Mouse (Mus musculus) bone marrow macrophage, adult 2 months (primary cell): ENCODE measurements at regions not wholly inside any gene's neighbourhood (a gene's known extent, or its start where the extent isn't known, plus 50 kb on each side); places are given as distances from the start of the nearest gene placed in this dataset.

Source experiments
- CTCF ChIP-seq: IDR thresholded peaks from 2 replicates; pipeline ENCODE4 v1.5.1; 2012; ENCODE audit warnings: low read depth, mild to moderate bottlenecking, low read length, moderate library complexity
- POLR2A ChIP-seq: IDR thresholded peaks from 2 replicates; pipeline ENCODE4 v1.6.1; 2012; ENCODE audit warnings: mild to moderate bottlenecking, low read depth, low read length, borderline replicate concordance

DNA sequence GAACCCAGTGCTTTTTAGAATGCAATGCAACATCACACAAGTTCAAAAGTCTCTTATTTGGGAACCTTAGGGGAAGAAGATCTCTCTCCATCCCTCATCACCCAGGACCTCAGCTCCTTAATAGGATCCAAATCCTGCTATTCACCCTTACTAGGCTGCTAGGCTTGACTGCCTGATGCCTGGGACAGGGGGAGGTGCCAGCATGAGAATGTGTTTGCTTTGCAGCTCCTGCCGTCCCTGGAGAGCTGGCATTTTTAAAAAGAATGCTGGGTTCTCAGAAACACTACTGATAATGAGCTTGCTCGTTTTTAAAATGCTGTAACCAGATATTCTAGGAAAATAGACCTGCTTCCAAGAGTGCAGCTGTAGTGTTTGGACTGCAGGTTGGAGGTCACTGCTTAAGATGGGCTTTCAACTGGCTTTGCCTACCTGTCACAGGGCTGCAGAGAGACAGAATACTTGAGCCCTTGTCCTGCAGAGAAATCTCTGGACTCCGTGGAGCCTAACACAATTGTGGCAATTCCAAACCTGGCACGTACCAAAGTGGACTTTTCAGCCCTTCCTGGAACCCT, 463.7 kb upstream of the Tnp1 start:
- TF ChIP-seq CTCF (no peak), POLR2A (no peak)
